Mouse (Mus musculus) mouse embryonic stem cell (cell line): ENCODE results near the gene Pgap1.

ENCODE experiments used
- in situ Hi-C, 2 experiments: fragments of 300-500 bp; cut with MboI; formaldehyde crosslinking; loops; 1 replicate in 1 of 2; 3 replicates in 1 of 2; pipeline ENCODE4 v1.14.3; 2019 to 2020; ENCODE audit warnings: low sequenced_read_pairs in 2 of 2, low pct_unique_long_range_greater_than_20kb in 1 of 2, mixed read lengths in 1 of 2; ENCODE audit not compliant: unreplicated experiment in 1 of 2

The Pgap1 gene

DNA sequence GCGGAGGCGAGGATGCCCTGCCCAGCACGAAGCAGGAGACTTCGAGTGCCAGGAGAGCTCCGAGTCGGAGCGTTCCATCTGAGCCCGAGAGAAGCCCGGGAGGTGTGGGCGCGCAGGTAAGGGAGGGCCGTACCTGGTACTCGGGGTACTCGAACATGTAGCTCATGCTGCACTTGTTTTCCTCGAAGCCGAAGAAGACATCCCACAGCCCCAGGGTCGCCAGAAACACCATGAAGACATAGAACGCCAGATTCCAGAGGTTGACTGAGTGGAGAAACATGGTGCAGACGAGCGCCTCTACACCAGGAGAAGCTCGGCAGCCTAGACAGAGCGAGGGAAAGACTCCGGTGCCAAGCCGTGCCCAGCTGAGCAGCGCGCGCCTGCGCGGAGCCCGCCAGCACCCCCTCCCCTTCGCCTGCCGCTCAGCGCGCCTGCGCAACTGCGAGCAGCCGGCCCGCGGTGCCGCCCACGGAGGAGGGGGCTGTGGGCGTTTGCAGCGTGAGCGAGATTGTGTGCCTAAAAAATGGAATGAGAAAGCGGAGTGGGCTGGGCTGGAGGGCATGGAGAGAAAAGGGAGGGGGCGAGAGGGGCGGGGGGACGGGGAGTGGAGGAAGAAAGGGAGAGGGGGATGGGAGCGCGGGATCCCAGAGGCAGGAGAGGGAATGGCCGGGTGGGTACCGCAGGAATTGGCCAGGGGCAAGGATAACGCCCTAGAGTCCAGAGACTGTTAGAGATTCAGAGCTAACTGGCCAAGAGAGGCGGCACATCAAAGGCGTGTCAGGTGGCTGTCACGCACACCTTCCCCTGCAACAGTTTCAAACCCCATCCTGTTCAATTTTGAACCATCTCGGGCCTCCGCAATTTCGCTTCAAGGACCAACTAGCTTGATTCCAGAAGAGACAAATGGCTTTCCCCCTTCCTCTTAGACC is at the start of gene Pgap1:
Gene Pgap1 (minus strand): TSS at position 384 of the 929 bp plus-strand sequence.
- in situ Hi-C loops, result no loop called here

GRCm38 (mm10) chr1:54606936-54607335 is 49.5 kb upstream of the Pgap1 start:
- in situ Hi-C loops, result no loop called here

GRCm38 (mm10) chr1:54601692-54602091 is 44.2 kb upstream of the Pgap1 start:
- in situ Hi-C loops, result no loop called here

- in situ Hi-C loops, result no loop called here
Measured at GRCm38 (mm10) chr1:54600275-54600674, 42.8 kb upstream of the Pgap1 start.

GRCm38 (mm10) chr1:54597594-54598217 is 40.2 kb upstream of the Pgap1 start:
- in situ Hi-C loops, result no loop called here

DNA sequence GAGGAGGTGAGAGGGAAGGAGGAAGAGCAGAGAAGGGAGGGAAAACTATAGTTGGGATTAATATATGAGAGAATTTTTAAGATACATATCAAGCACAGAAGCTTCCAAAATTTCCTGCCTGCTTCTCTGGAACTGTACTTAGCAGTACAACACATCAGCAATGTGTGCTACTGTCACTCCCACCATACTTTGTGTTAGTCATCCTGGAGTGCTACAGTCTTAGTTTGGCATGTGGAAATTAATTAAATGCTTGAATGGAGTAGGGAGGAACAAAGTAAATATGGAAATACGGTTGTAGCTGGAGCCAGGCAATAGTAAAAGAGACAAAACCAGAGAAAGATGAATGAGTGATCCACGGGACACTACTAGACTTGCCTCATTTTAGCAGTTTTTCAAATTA is 38.7 kb upstream of the Pgap1 start:
- in situ Hi-C loops, result no loop called here

DNA sequence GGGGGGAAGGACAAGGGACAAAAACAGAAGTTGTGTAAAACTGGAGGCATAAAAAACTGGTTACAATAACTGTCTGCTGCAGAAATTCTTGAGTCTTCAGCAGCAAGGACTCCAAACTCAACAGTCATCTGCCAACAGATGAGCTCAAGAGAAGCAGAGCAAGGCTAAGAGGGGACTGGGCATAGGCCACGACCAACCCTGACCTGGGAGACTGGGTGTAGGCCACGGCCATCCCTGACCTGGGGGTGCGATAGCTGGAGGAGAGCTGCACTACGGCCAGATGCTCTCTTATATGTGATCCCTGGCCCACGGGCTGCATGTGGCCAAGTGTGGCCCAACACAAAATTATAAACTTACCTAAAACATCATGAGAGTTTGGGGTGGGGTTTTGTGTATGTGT is 29.6 kb upstream of the Pgap1 start:
- in situ Hi-C loops, result no loop called here

GRCm38 (mm10) chr1:54585971-54586555 is 28.6 kb upstream of the Pgap1 start:
- in situ Hi-C loops, result no loop called here

DNA sequence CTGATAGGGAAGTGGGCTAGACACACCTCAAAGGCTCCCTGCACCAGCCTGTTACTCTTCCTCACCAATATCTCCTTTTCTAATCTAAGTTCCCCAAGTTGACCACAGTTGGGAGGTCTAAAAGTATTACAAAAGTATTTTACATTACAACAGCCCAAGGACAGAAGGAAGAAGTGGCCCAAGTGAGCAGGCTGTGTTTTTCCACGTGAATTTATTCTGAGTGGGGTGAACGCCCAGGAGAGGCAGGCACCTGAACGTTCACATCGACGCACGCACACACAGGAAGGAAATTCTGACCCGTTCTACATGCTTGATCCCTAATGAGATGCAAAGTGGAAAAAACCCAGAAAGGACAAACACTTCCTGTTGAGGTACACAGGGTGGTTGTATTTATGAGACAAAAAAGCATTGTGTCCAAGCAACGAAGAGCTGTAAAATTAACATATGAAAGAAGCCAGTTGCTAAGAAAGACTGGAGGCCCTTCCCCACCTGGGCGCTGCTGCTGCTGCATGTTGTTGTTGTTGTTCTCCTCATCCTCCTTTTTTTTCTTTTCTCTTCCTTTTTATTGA is 27.9 kb upstream of the Pgap1 start:
- in situ Hi-C loops, result no loop called here

GRCm38 (mm10) chr1:54584588-54585277 is 27.2 kb upstream of the Pgap1 start:
- in situ Hi-C loops, result no loop called here

DNA sequence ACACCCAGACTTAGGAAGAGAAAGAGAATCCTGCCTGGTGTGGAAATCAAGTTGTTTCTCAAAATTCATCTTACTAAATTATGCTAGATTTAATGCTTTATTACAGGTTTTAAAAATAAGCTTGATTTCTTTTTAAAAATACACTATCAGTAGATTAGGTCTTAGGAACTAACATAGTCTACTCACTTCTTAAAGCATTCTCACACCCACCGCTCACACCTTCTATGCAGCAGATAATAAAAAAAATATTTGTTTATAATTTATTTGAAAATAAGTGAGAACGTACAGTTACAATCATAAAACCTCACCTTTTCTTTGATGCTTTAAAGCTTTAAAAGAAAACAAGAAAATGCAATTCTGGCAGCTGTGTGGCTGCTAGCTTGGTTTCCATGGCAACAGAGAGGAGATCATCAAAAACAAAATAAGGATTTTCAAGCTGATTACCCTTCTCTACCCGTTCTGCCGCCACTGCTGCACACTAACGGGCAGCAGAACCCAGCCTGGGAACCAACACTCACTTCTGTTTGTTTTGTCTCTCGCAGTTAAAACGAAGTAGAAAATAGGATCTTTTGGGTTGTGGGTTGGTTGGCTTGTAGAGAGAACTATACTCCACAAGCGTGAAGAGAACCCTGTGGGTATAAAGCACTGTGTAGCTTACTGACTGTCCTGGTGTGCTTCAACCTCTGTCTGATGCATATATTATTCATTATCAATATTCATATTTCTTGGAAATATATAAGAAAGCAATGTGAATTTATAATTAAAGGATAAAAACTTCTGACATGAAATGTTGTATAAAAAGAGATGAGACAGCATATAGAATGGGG is 21.1 kb upstream of the Pgap1 start:
- in situ Hi-C loops, result no loop called here

DNA sequence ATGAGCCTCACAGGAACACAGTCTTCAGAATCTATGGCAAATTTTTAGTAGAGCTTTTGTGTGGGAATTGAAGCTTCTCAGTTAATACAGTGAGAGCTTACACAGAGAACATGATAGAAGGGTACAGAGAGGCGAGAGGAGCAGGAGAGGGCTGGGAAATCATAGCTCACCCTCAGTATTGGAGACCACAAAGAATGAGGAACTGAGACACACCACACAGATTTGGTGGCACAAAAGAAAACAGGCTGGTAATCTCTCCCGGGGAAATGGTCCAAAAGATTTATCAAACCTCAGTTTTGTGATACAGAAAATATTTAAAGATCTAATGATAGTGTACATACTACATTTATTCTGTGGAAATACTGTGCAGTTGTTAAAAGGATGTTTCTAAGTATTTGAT is 11.6 kb upstream of the Pgap1 start:
- in situ Hi-C loops, result no loop called here

DNA sequence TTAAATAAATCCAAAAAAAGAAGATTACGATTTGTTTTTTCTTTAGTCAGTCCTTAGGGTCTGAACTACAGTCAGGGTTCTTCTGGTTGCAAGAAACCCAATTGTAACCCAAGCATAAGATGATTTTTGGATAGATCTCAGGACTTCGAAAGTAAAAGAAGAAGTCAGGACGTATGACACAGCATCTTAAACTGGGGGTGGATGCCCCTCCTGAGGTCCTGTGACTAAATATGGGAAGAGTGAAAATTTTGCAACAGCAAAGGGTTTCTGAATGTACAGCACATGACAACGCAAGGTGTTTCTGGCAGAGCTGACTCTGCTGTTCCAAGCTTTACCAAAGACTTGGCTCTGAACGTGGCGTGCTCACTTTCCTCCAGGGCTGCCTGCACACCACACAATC is 6.4 kb upstream of the Pgap1 start:
- in situ Hi-C loops, result no loop called here

DNA sequence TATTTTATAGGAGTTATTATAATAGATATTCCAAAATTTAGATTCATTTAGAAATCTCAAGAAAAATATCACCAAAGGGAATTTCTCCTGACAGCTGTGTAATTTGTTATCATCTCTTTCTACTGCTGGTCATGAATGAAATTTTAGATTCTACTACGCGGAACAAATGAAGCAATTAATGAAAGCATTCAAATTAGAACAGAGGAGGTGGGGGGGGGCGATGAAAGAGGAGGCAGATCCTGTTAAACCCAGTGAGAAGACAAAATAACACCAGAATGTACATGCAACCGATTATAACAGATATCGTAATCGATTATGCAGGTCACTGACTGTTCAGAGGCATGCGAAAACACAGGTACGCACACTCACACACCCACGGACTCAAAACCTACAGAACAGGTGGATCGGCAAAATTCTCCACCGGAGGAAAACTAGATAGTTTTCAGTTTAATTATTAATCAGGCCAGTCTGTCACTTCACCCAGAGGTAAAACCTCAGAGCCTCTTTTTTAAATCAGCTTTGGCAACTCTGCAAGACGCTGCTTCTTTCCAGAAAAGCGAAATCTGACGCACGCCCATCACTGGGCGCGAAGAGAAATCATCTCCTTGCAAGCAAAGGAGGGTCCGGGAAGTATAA is 780 bp downstream of the Pgap1 start:
- in situ Hi-C loops, result no loop called here

- in situ Hi-C loops, result no loop called here
Measured at GRCm38 (mm10) chr1:54555364-54556140, 1.9 kb downstream of the Pgap1 start.

DNA sequence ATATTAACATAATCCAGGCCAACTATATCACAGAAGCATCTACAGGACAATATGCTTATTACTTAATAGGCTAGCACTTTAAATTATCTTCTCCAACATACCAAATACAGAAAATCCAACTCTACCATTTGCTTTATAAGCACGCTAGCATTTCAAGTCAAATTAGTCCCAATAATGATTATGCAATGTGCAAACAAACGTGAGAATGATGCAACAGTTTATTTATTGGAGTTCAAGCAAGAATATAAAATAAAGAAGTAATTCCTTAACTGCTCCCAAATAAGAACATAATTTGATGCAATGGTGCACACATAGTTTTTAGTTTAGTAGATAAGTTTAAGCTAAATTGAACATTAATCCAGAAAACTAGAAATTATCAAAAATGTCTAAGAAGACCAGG is 4.9 kb downstream of the Pgap1 start:
- in situ Hi-C loops, result no loop called here

GRCm38 (mm10) chr1:54545200-54545599 is 12.3 kb downstream of the Pgap1 start:
- in situ Hi-C loops, result no loop called here
